Mouse (Mus musculus) left cerebral cortex, adult 9 months (tissue): ENCODE measurements around the gene Zfyve27.

Experiments used
- DNase-seq, 2 experiments: peaks; one replicate each; pipeline ENCODE4 v3.0.0; 2022; ENCODE audit warnings: low spot score in 2 of 2

Zfyve27 gene

GRCm38 (mm10) chr19:42177461-42177860, 13.7 kb downstream of the Zfyve27 start:
- DNase-seq: no peak

DNA sequence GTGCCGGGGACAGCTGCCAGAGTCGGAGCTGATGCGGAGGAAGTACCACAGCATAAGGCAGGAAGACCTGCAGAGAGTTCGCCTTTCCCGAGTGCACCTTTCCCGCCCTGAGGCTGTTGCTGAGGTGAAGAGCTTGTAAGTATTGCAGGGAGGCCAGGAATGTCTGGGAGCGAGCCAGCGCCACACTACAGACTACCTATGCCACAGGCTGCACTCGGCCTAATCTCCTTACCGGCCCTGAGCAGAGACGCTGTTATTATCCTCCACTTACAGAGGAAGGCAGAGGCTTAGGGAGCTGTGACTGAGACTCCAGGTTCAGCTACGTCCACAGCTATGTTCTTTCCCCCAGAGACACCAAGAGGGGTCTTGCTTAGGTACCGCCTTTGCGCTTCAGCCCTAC, 15.6 kb downstream of the Zfyve27 start:
- no peak for DNase-seq

- no peak for DNase-seq
These were observed 18.9 kb downstream of the Zfyve27 start for GRCm38 (mm10) chr19:42182673-42183072.

DNA sequence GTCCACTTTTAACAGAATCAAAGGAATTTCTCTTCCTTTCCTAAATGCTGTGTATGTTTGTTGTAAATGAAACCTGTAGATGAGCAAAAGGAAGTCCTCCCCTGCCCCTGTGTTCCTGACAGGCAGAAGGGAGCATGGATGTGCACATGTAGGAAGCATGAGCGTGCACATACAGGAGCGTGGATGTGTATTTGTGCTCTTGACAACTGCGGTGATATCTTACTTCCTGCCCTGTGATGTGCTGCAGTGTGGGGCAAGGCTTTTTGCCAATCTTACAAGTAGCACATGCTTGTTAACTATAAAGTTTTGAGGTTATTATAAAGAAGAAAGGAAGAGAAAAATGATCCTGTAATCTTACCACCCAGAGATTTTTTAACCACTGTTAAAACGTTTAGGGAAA, 26.0 kb downstream of the Zfyve27 start:
- no peak for DNase-seq

GRCm38 (mm10) chr19:42190494-42190893, 26.7 kb downstream of the Zfyve27 start:
- DNase-seq: peak in 1 of 2 experiments; percentile 53

GRCm38 (mm10) chr19:42193311-42193710, 29.6 kb downstream of the Zfyve27 start:
- no peak for DNase-seq

DNA sequence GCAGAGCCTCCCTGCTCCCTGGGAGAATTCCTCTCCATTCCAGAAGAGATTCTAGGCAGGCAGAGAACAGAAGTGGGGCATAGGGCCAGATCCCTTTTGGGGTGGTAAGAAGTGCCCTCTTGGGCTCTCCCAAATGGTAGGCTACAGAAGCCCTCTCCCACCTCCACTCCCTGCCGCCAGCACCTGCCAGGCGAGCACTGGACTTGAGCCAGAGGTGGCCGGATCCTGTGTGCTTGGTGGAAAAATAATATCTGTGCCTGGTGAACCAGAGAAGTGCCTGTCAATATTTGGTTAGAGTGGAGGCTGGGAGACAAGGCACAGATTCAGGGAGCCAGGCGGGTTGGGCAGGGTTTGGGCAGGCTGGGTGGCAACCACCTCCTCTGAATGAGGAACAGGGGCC, 32.6 kb downstream of the Zfyve27 start:
- DNase-seq: no peak

- no peak for DNase-seq
These were observed 33.3 kb downstream of the Zfyve27 start for GRCm38 (mm10) chr19:42197066-42197465.

DNA sequence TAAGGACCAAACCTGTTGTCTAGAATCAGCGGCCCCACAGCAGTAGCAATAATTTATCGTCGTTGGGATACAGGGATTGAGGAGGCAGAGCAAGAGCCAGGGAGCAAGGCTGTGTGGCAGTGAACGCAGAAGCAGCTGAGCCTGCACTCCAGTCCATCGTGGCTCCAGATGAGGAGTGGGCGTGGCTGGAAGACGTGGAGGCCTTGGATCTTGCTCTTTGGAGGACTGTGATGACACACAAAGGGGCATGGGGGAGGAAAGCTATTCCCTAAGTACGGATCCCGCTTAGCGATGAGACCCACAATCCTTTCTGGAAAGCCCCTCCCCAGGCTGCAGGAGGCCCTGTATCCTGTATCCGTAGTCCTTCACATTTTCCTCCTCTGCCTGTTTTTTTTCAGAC, 34.3 kb downstream of the Zfyve27 start:
- DNase-seq: no peak

- no peak for DNase-seq
These were observed 38.1 kb downstream of the Zfyve27 start, which contains the start of gene Sfrp5 for GRCm38 (mm10) chr19:42201696-42202381. Gene Sfrp5 (minus strand): TSS chr19:42202252.

DNA sequence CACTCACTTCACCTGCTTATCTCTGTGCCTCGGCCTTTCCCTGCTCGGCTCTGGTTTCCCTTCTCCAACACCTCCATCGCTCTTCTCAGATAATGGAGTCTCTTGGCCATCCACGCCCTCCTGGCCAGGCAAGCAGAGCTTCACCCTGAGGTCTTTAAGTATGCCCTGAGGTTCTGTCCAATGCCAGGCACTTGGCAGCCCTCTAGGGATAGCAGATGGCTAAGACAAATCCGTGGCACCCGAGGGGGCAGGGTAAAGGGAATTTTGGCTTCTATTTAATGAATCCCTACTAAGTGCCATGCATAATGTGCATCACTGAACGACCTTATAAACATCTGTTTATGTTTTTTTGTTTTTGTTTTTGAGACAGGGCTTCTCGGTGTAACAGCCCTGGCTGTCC, 38.7 kb downstream of the Zfyve27 start:
- no peak for DNase-seq

DNA sequence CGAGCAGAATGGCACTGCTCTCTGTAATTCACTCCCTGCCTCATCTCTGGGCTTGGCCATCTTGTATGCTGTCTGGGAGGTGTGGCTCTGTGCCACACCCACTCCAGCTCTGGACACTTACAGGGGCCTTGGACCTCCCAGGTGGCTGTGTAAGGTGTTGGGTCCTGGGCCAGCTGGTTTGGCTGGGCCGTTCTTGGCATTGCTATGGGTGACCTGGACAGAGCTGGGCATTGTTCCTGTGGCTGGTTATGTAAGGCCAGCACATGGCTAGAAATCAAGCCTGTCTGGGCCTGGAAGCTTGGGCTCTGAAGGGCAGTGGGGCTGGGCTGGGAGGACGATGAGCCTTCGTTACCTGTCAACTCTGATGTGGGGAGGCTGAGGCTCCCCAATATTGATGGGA, 40.6 kb downstream of the Zfyve27 start:
- no peak for DNase-seq

- no peak for DNase-seq
These were observed 41.5 kb downstream of the Zfyve27 start for GRCm38 (mm10) chr19:42205201-42205600.

DNA sequence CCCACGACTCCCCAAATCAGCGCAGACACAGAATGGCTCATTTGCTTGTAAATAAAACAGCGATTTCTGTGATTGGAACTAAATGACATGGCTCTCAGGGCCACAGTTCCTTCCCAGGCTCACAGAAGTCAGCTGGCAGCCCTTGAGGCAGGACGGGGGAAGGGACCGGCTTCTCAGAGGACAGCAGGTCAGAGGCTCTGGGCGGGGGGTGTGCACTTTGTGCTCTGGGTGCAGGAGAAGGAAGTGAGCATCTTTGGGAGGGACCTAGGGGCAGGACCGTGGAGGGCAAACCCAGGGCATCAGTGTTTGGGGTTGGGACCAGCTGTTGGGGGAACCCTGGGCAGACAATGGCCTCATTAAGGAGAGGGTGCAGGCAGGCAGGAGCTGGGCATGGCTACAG, 45.7 kb downstream of the Zfyve27 start:
- DNase-seq: no peak

- DNase-seq: no peak
These were observed 46.2 kb downstream of the Zfyve27 start for GRCm38 (mm10) chr19:42209976-42210375.

GRCm38 (mm10) chr19:42211936-42212335, 48.2 kb downstream of the Zfyve27 start:
- no peak for DNase-seq

GRCm38 (mm10) chr19:42214601-42215000, 50.9 kb downstream of the Zfyve27 start:
- no peak for DNase-seq

GRCm38 (mm10) chr19:42216699-42217373, 53.1 kb downstream of the Zfyve27 start:
- no peak for DNase-seq

DNA sequence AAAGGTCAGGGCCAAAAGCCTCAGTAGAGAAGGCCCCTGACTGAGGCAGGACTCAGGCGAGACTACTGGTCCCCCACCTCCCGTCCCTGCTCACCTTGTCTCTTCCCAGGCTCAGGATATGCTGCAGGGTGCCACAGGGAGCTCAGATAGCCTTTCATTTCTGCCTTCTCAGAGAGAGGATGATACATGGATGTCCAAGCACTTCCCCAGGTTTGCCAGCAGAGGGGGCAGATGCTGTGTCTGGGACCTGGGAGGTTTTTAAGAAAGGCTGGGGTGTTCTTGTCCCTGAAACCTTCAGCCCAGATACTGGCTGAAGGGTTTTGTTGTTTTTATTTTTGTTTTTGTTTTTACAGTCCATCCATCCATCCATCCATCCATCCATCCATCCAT, 53.6 kb downstream of the Zfyve27 start:
- peak in 1 of 2 experiments; percentile 46 for DNase-seq

DNA sequence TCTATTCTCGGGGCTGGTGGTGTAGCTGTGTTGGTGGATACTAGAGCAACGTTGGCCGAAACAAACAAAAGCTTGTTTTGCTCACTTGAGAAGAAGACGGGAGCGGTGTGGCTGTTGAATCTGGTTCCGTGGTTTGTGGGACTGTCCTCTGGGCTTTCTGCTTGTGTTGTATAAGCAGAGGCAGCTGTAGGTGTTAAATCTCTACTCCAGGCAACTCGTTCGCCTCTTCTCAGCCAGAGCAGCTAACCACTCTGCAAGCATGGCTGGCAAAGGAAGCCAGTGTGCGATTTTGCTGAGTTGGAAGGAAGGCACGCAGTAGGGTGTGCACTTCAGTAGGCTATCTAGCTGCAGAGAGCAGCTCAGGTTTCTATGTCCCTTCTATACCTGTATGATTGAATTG, 62.7 kb downstream of the Zfyve27 start:
- DNase-seq: peak in 1 of 2 experiments; percentile 45

GRCm38 (mm10) chr19:42229499-42230287, 65.9 kb downstream of the Zfyve27 start:
- DNase-seq: no peak

DNA sequence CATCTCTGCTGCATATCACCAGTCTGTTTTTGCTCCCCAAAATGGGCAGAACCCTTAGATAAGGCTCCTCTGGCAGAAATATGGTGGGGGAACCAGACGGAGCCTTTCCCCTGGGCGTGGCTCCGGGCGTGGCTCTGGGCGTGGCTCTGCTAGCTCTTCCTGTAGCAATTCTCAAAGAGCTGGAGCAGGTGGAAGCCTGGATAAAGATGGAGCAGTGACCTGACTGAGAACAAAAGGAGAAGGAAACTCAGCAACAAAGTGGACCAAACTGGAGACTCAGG, 66.5 kb downstream of the Zfyve27 start:
- no peak for DNase-seq

DNA sequence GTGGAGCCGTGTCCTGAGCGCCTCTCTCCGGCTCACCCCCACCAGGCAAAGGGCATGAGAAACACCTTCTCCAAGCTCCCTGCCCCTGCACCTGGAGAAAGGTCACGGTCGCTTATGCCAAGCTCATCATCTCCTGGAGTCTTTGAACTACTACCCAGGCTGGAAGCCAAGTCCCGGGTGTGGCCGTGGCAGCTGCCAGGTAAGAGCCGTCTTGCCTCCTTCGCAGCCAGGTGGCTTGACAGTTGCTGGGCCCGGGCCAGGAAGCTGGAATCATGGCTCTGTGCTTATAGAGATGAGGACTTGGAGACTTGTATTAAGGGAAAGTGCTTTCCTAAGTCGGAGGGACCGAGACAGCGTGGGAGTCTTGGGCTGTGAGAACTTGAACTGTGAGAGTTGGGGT, 67.2 kb downstream of the Zfyve27 start:
- no peak for DNase-seq
